In genomic region chr11:98765421-98766309, GRCm38 (mm10) we compare ENCODE assay signal across 8 mouse cellular contexts. TPM values are rescaled to one million over a fixed set of nuclear protein-coding genes. Genes with fewer than 3 reads are reported as not detected.
DNase-seq lines count a peak whose midpoint lies in the region; ATAC-seq and TF ChIP-seq lines count a peak whose summit lies in the region.

No protein-coding gene starts in this region.

- H3K4me3 ChIP-seq in embryonic facial prominence, embryonic 15.5 days (replicated peaks) = no peak overlapping the region
- H3K4me3 ChIP-seq in heart, postnatal 0 days (ENCODE audit: low read depth, low read length) = no peak overlapping the region

- peaks cover 66% of the 10 kb centered on the region for H3K36me3 ChIP-seq in embryonic facial prominence, embryonic 15.5 days
- H3K36me3 ChIP-seq in heart, postnatal 0 days (replicated peaks; ENCODE audit: control insufficient read depth, insufficient read depth, low read length) = peaks cover 70% of the 10 kb centered on the region

- TF ChIP-seq EP300 in heart, postnatal 0 days (IDR thresholded peaks at IDR 0.05; ENCODE audit: low read depth) = no peak

- peak overlapping the region; percentile 13; the same call in 1 of the 2 replicates for H3K27ac ChIP-seq in embryonic facial prominence, embryonic 15.5 days (replicated peaks)
- peak overlapping the region; percentile 77 for H3K27ac ChIP-seq in heart, postnatal 0 days (ENCODE audit: low read depth)

- WGBS in embryonic facial prominence, embryonic 15.5 days = 36% methylated on average over 8 of the region's 9 CpGs
- WGBS in heart, postnatal 0 days = 26% methylated on average over 8 of the region's 9 CpGs

- ATAC-seq in cerebellum, adult (ENCODE audit: insufficient number of reproducible peaks, low FRiP score, low TSS enrichment) = no peak
- ATAC-seq in embryonic facial prominence, embryonic 15.5 days (ENCODE audit: insufficient number of reproducible peaks, low FRiP score, low TSS enrichment, low read depth) = no peak
- ATAC-seq in heart, postnatal 0 days (ENCODE audit: insufficient read depth, low read depth) = peak; percentile 21; the same call in 1 of the 2 replicates

- TF ChIP-seq CTCF in heart, postnatal 0 days (IDR thresholded peaks at IDR 0.05; ENCODE audit: low read depth) = no peak

- no peaks in the 10 kb centered on the region for H3K9me3 ChIP-seq in embryonic facial prominence, embryonic 15.5 days (replicated peaks)
- no peaks in the 10 kb centered on the region for H3K9me3 ChIP-seq in heart, postnatal 0 days (replicated peaks; ENCODE audit: control insufficient read depth, low read length)

- H3K4me1 ChIP-seq in embryonic facial prominence, embryonic 15.5 days = peaks cover 71% of the 10 kb centered on the region
- H3K4me1 ChIP-seq in heart, postnatal 0 days (ENCODE audit: control insufficient read depth, insufficient read depth) = peaks cover 52% of the 10 kb centered on the region

- peak; percentile 64 to 72 for DNase-seq in cerebellum, postnatal 10 days
- DNase-seq in heart, postnatal 0 days (ENCODE audit: low spot score) = peak; percentile 70
- DNase-seq in kidney, postnatal 10 days = peak; percentile 52
- peak; percentile 69 for DNase-seq in skeletal muscle tissue, adult 2 months (ENCODE audit: low read depth, low spot score)
- DNase-seq in frontal cortex, adult 2 months (ENCODE audit: extremely low spot score in 1 of 2, low spot score in 1 of 2) = no peak
- no peak for DNase-seq in layer of hippocampus, postnatal 25 days (ENCODE audit: extremely low spot score in 1 of 2, low spot score in 1 of 2)

- no peak overlapping the region for H3K4me2 ChIP-seq in embryonic facial prominence, embryonic 15.5 days (replicated peaks)
- no peak overlapping the region for H3K4me2 ChIP-seq in heart, postnatal 0 days (ENCODE audit: low read depth, low read length)

- no peaks in the 10 kb centered on the region for H3K27me3 ChIP-seq in embryonic facial prominence, embryonic 15.5 days
- no peaks in the 10 kb centered on the region for H3K27me3 ChIP-seq in heart, postnatal 0 days (ENCODE audit: control insufficient read depth, insufficient read depth, low read length)

- no peak overlapping the region for H3K9ac ChIP-seq in embryonic facial prominence, embryonic 15.5 days
- H3K9ac ChIP-seq in heart, postnatal 0 days (replicated peaks; ENCODE audit: low read depth, low read length) = peak overlapping the region; percentile 26

RNA-seq across cellular contexts. Expression of gene Nr1d1, which starts 9.5 kb away (rescaled TPM):
- 1.7 and 1.8 TPM in 2 replicates for polyA plus RNA-seq in embryonic facial prominence, embryonic 15.5 days (2015; fragmentation: Nextera tagmentation; extraction: Ambion mirVana)
- 21.0 and 24.3 TPM in 2 replicates for total RNA-seq in heart, postnatal 0 days (2014; rRNA removed; ENCODE audit: low replicate concordance)
- 10.2 and 10.7 TPM in 2 replicates for polyA plus RNA-seq in heart, postnatal 0 days (2015; fragmentation: Nextera tagmentation; extraction: Ambion mirVana)
- polyA plus RNA-seq in frontal cortex, adult 2 months (2012; rRNA removed) = 124 and 126 TPM in 2 replicates
- total RNA-seq in layer of hippocampus, postnatal 25 days (2021) = 10 to 100 TPM; 78.1 to 92.2 TPM

RNA-seq across cellular contexts. Expression of gene Thra, which starts 25.2 kb away (rescaled TPM):
- 51.0 and 51.2 TPM in 2 replicates for polyA plus RNA-seq in embryonic facial prominence, embryonic 15.5 days (2015; fragmentation: Nextera tagmentation; extraction: Ambion mirVana)
- total RNA-seq in heart, postnatal 0 days (2014; rRNA removed; ENCODE audit: low replicate concordance) = 188 and 234 TPM in 2 replicates
- polyA plus RNA-seq in heart, postnatal 0 days (2015; fragmentation: Nextera tagmentation; extraction: Ambion mirVana) = 40.8 and 44.0 TPM in 2 replicates
- 770 and 851 TPM in 2 replicates for polyA plus RNA-seq in frontal cortex, adult 2 months (2012; rRNA removed)
- 1,000 to 10,000 TPM; 1,027 to 1,094 TPM for total RNA-seq in layer of hippocampus, postnatal 25 days (2021)

RNA-seq across cellular contexts. Expression of gene Msl1, which starts 29.7 kb away (rescaled TPM):
- 28.7 and 30.4 TPM in 2 replicates for polyA plus RNA-seq in embryonic facial prominence, embryonic 15.5 days (2015; fragmentation: Nextera tagmentation; extraction: Ambion mirVana)
- total RNA-seq in heart, postnatal 0 days (2014; rRNA removed; ENCODE audit: low replicate concordance) = 47.4 and 54.6 TPM in 2 replicates
- 11.3 and 12.6 TPM in 2 replicates for polyA plus RNA-seq in heart, postnatal 0 days (2015; fragmentation: Nextera tagmentation; extraction: Ambion mirVana)
- 112 and 123 TPM in 2 replicates for polyA plus RNA-seq in frontal cortex, adult 2 months (2012; rRNA removed)
- 100 to 1,000 TPM; 170 to 176 TPM for total RNA-seq in layer of hippocampus, postnatal 25 days (2021)

RNA-seq across cellular contexts. Expression of gene Med24, which starts 36.4 kb away (rescaled TPM):
- polyA plus RNA-seq in embryonic facial prominence, embryonic 15.5 days (2015; fragmentation: Nextera tagmentation; extraction: Ambion mirVana) = 52.3 and 53.3 TPM in 2 replicates
- 39.9 and 48.0 TPM in 2 replicates for total RNA-seq in heart, postnatal 0 days (2014; rRNA removed; ENCODE audit: low replicate concordance)
- polyA plus RNA-seq in heart, postnatal 0 days (2015; fragmentation: Nextera tagmentation; extraction: Ambion mirVana) = 21.9 and 23.3 TPM in 2 replicates
- polyA plus RNA-seq in frontal cortex, adult 2 months (2012; rRNA removed) = 137 and 157 TPM in 2 replicates
- 100 to 1,000 TPM; 118 to 130 TPM for total RNA-seq in layer of hippocampus, postnatal 25 days (2021)

RNA-seq across cellular contexts. Expression of gene Casc3, which starts 39.0 kb away (rescaled TPM):
- 37.0 and 42.2 TPM in 2 replicates for polyA plus RNA-seq in embryonic facial prominence, embryonic 15.5 days (2015; fragmentation: Nextera tagmentation; extraction: Ambion mirVana)
- total RNA-seq in heart, postnatal 0 days (2014; rRNA removed; ENCODE audit: low replicate concordance) = 6.8 and 9.7 TPM in 2 replicates
- polyA plus RNA-seq in heart, postnatal 0 days (2015; fragmentation: Nextera tagmentation; extraction: Ambion mirVana) = 11.6 and 11.9 TPM in 2 replicates
- polyA plus RNA-seq in frontal cortex, adult 2 months (2012; rRNA removed) = 47.8 TPM in 2 replicates
- 10 to 100 TPM; 53.3 to 60.6 TPM for total RNA-seq in layer of hippocampus, postnatal 25 days (2021)

Comparison
In these comparisons a context has a peak if more than half of its experiments do, and no peak if none do; other contexts are left out.
1. DNase-seq: peak in cerebellum, postnatal 10 days (2 of 2), heart, postnatal 0 days (single experiment), kidney, postnatal 10 days (single experiment) and skeletal muscle tissue, adult 2 months (single experiment); none in frontal cortex, adult 2 months (0 of 2) and layer of hippocampus, postnatal 25 days (0 of 2).
2. RNA of gene Nr1d1, which starts 9.5 kb away (polyA plus RNA-seq): 124 to 126 TPM in frontal cortex, adult 2 months; 10.2 to 10.7 TPM in heart, postnatal 0 days and 1.7 to 1.8 TPM in embryonic facial prominence, embryonic 15.5 days; every median in the first group is over 10 times any median in the second.
3. RNA of gene Thra, which starts 25.2 kb away (polyA plus RNA-seq): 770 to 851 TPM in frontal cortex, adult 2 months; 51.0 to 51.2 TPM in embryonic facial prominence, embryonic 15.5 days and 40.8 to 44.0 TPM in heart, postnatal 0 days; every median in the first group is over 10 times any median in the second.